Mouse (Mus musculus): ENCODE results near the gene Zkscan7. TPM values are rescaled to one million over a fixed set of nuclear protein-coding genes. Genes with fewer than 3 reads are reported as not detected.

The Zkscan7 gene
- polyA plus RNA-seq, 1 experiment: not detected

- Histone ChIP-seq H3K9me3 (peaks cover 15% of the 10 kb centered on the region), H3K27me3 (replicated peaks) (peaks cover 44% of the 10 kb centered on the region), H3K4me3 (replicated peaks) (peak overlapping the region; percentile 93), H3K4me1 (peaks cover 11% of the 10 kb centered on the region), H3K36me3 (replicated peaks; ENCODE audit: low read length) (no peaks in the 10 kb centered on the region)
- TF ChIP-seq FLI1 (IDR thresholded peaks at IDR 0.05; ENCODE audit: low read length) (no peak; the same call in 1 of the 2 replicates), GATA1 (IDR thresholded peaks at IDR 0.05; ENCODE audit: borderline replicate concordance, low read length) (no peak)
Measured at GRCm38 (mm10) chr9:122886372-122887179, 1.1 kb downstream of the Zkscan7 start.

GRCm38 (mm10) chr9:122901047-122901446 is 15.6 kb downstream of the Zkscan7 start:
- H3K4me3 ChIP-seq (replicated peaks): no peak overlapping the region
- H3K27me3 ChIP-seq (replicated peaks): peaks cover 10% of the 10 kb centered on the region
- H3K36me3 ChIP-seq (replicated peaks; ENCODE audit: low read length): no peaks in the 10 kb centered on the region
- peaks cover 4% of the 10 kb centered on the region; the same call in 1 of the 2 replicates for H3K4me1 ChIP-seq
- TF ChIP-seq GATA1 (IDR thresholded peaks at IDR 0.05; ENCODE audit: borderline replicate concordance, low read length) (no peak), FLI1 (IDR thresholded peaks at IDR 0.05; ENCODE audit: low read length) (no peak)
- H3K9me3 ChIP-seq: peaks cover 13% of the 10 kb centered on the region

DNA sequence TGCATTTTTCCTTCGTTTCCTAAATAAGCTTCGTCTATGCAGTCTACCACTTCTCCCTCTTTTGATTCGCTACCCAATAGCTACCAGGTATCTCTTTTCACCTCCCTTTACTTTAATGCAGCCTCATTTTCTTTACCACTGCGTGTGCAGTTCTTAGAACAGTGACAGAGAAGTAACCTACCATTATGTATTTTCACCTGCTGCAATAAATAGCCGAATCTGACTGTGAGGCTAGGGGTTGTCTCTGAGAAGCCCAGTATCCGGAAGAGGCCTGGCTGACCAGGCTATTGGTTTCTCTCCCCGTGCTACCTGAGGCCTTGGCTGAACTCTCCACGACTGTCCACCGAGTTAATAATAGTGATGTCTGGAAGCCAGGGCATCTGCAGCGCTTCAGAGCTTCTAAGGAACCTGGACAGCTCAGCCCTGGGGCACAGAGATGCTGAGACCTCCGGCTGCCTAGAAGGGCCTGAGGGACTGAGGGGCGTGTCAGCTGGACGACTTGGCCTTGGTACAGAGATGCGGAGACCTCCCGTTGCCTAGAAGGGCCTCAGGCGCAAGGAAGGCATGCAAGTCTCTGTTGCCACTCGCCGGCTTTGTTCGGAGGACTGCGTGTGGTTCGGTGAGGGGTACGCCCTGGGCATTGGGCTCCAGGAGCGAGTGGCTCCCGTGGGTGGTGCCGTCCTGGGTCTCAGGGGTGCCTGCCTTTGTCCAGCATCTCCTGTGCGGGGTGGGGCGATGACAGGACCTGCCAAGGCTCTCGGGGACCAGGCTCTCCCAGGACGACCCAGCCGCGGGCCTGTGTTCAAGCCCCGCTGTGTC is 17.4 kb downstream of the Zkscan7 start:
- peak overlapping the region; percentile 56 for H3K4me3 ChIP-seq (replicated peaks)
- H3K27me3 ChIP-seq (replicated peaks): peaks cover 10% of the 10 kb centered on the region
- H3K36me3 ChIP-seq (replicated peaks; ENCODE audit: low read length): no peaks in the 10 kb centered on the region
- peaks cover 10% of the 10 kb centered on the region for H3K9me3 ChIP-seq
- peaks cover 4% of the 10 kb centered on the region; the same call in 1 of the 2 replicates for H3K4me1 ChIP-seq
- TF ChIP-seq FLI1 (IDR thresholded peaks at IDR 0.05; ENCODE audit: low read length): no peak
- no peak for TF ChIP-seq GATA1 (IDR thresholded peaks at IDR 0.05; ENCODE audit: borderline replicate concordance, low read length)

DNA sequence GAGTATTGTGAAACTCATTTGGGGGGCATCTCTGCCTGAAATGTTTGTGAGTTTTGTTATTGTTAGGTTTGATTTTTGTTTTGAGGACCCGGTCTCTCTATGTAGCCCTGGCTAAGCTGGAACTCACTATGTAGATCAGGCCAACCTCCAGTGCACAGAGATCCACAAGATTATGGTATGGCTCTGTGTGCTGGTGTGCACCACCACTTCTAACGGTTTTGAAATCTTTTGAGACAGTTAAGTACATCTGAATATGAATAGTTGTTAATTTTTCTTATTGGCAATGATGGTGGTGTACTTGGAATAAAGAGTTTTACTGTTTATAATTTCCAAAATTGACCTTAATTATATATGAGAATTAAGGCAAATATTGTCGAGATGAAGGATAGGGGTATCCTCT is 37.0 kb downstream of the Zkscan7 start:
- no peak overlapping the region for H3K4me3 ChIP-seq (replicated peaks)
- peaks cover 44% of the 10 kb centered on the region for H3K27me3 ChIP-seq (replicated peaks)
- TF ChIP-seq GATA1 (IDR thresholded peaks at IDR 0.05; ENCODE audit: borderline replicate concordance, low read length) (no peak), FLI1 (IDR thresholded peaks at IDR 0.05; ENCODE audit: low read length) (no peak)
- peaks cover 6% of the 10 kb centered on the region for H3K4me1 ChIP-seq
- H3K9me3 ChIP-seq: peaks cover 19% of the 10 kb centered on the region
- no peaks in the 10 kb centered on the region for H3K36me3 ChIP-seq (replicated peaks; ENCODE audit: low read length)

DNA sequence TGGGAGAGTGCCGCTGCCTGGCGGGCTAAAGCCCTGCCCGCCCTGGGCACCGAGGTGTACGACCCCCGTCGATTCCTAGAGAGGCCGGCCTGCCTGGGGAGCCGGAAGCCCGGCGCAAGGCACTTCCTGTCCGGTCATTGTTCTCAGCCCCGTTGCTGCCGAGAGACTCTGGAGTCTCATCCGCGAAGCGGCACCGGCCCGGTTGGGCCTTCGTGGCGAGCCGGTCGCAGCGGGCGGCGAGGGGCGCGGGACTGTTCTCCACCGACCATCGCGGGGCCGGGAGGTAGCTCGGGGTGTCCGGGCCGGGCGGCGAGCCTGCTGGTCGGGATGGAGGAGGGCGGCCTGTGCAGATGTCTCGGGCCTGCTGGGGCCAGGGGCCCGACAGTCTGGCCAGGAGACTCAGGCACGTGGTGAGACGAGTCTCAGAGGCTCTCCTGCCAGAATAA is 37.5 kb downstream of the Zkscan7 start, which contains the start of gene Zfp105:
Gene Zfp105, plus strand, starts transcription at position 137 of the 446 bp plus-strand sequence.
- peaks cover 6% of the 10 kb centered on the region for H3K4me1 ChIP-seq
- no peaks in the 10 kb centered on the region for H3K36me3 ChIP-seq (replicated peaks; ENCODE audit: low read length)
- peaks cover 19% of the 10 kb centered on the region for H3K9me3 ChIP-seq
- peaks cover 42% of the 10 kb centered on the region for H3K27me3 ChIP-seq (replicated peaks)
- TF ChIP-seq GATA1 (IDR thresholded peaks at IDR 0.05; ENCODE audit: borderline replicate concordance, low read length) (no peak), FLI1 (IDR thresholded peaks at IDR 0.05; ENCODE audit: low read length) (no peak)
- H3K4me3 ChIP-seq (replicated peaks): peak within 1 kb of the TSS; percentile 80

DNA sequence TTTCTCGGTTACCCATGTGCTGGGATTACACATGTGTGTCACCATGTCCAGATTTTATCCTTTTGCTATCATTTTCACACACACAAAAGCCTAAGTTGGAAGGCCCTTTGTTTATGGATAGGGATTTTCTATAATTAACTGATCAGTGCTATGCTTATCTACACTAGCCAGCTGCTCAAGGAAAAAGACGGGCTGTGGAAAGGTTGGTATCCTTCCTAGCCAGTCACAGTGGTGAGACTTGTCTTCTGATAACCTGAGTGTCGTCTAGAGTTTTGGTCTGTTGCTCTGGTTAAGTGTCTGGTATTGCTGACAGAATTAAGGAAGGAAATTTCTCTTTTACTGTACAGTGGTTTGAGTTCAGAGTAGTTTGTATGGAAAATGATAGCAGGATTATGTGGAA is 43.4 kb downstream of the Zkscan7 start:
- TF ChIP-seq FLI1 (IDR thresholded peaks at IDR 0.05; ENCODE audit: low read length) (no peak), GATA1 (IDR thresholded peaks at IDR 0.05; ENCODE audit: borderline replicate concordance, low read length) (no peak)
- Histone ChIP-seq H3K4me3 (replicated peaks) (no peak overlapping the region), H3K27me3 (replicated peaks) (peaks cover 15% of the 10 kb centered on the region), H3K4me1 (peaks cover 9% of the 10 kb centered on the region), H3K36me3 (replicated peaks; ENCODE audit: low read length) (peaks cover 10% of the 10 kb centered on the region), H3K9me3 (peaks cover 23% of the 10 kb centered on the region)

Other genes with a start within 250 kb of the Zkscan7 start
- not detected in 2 replicates for gene Topaz1, start 138.3 kb upstream of the Zkscan7 start, polyA plus RNA-seq (2012; ENCODE audit: insufficient read depth, low replicate concordance)
- 0.03 TPM in 1 of 2 replicates, not detected in the other for gene Tcaim, start 80.1 kb upstream of the Zkscan7 start, polyA plus RNA-seq (2012; ENCODE audit: insufficient read depth, low replicate concordance)
- not detected in 2 replicates for gene Gm35549, start 41.6 kb upstream of the Zkscan7 start, polyA plus RNA-seq (2012; ENCODE audit: insufficient read depth, low replicate concordance)
- 3.9 TPM in 1 of 2 replicates, not detected in the other for gene Zfp445, start 19.7 kb upstream of the Zkscan7 start, polyA plus RNA-seq (2012; ENCODE audit: insufficient read depth, low replicate concordance)
- not detected in 2 replicates for gene Zfp105, start 37.4 kb downstream of the Zkscan7 start, polyA plus RNA-seq (2012; ENCODE audit: insufficient read depth, low replicate concordance)
- gene 1110059G10Rik, start 65.3 kb downstream of the Zkscan7 start, polyA plus RNA-seq (2012; ENCODE audit: insufficient read depth, low replicate concordance): 2.4 TPM in 1 of 2 replicates, not detected in the other
- 1.3 and 2.1 TPM in 2 replicates for gene Kif15, start 65.4 kb downstream of the Zkscan7 start, polyA plus RNA-seq (2012; ENCODE audit: insufficient read depth, low replicate concordance)
- gene Tmem42, start 135.6 kb downstream of the Zkscan7 start, polyA plus RNA-seq (2012; ENCODE audit: insufficient read depth, low replicate concordance): 3.9 TPM in 1 of 2 replicates, not detected in the other
- gene Tgm4, start 149.0 kb downstream of the Zkscan7 start, polyA plus RNA-seq (2012; ENCODE audit: insufficient read depth, low replicate concordance): not detected in 2 replicates
- 26.6 and 36.9 TPM in 2 replicates for gene Zdhhc3, start 227.5 kb downstream of the Zkscan7 start, polyA plus RNA-seq (2012; ENCODE audit: insufficient read depth, low replicate concordance)
- 10.5 TPM in 1 of 2 replicates, not detected in the other for gene Exosc7, start 227.5 kb downstream of the Zkscan7 start, polyA plus RNA-seq (2012; ENCODE audit: insufficient read depth, low replicate concordance)

Measured in megakaryocyte, embryonic 14.5 days (primary cell).